Comparison of ENCODE assay signal across 8 mouse cellular contexts in the genomic region with DNA sequence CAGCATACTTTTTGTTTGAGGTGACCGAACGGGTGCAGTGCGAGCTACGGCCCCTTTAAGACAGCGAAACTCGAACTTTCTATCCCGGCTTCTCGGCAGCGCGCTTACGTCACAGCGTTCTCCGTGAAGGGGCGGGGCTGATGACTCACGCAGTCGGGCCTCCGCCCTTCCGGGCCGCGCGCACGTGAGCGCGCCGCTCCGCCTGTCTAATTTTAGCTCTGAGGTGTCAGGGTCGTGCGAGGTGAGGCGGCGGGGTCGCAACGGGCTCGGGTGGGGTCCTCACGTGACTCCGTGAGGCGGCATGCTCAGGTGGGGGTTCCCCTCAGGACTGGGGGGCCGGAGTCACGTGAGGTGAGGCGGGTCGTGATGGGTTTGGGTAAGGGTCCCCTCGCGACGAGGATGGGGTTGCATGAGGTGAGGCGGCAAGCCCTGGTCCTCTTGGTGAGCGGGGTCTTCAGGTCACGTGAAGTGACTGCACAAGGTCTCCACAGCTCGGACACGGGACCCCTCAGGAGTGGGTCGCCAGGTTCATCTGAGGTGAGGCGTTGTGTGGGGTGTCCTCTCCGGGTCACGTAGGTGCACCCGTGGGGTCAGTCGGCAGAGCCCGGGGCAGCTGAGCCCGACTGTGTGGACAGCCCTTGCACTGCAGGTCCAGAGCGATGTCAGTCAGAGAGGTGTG. TPM values are rescaled to one million over a fixed set of nuclear protein-coding genes. Genes with fewer than 3 reads are reported as not detected.
DNase-seq lines count a peak whose midpoint lies in the region; ATAC-seq and TF ChIP-seq lines count a peak whose summit lies in the region.

No protein-coding gene starts in this region.

- under 1% methylated on average over 57 of the region's 57 CpGs for WGBS in heart, embryonic 15.5 days
- under 1% methylated on average over 57 of the region's 57 CpGs for WGBS in liver, embryonic 14.5 days (ENCODE audit: insufficient replicate concordance)
- 1% methylated on average over 57 of the region's 57 CpGs for WGBS in neural tube, embryonic 11.5 days
- under 1% methylated on average over 57 of the region's 57 CpGs for WGBS in stomach, postnatal 0 days

- TF ChIP-seq EP300 in liver, embryonic 14.5 days (IDR thresholded peaks at IDR 0.05; ENCODE audit: low read depth), result no peak
- no peak for TF ChIP-seq EP300 in stomach, postnatal 0 days (optimal IDR thresholded peaks at IDR 0.05)

- TF ChIP-seq CTCF in liver, embryonic 14.5 days (IDR thresholded peaks at IDR 0.05; ENCODE audit: low read depth), result no peak
- TF ChIP-seq CTCF in stomach, postnatal 0 days (IDR thresholded peaks at IDR 0.05; ENCODE audit: low read depth), result peak; percentile 3; the same call in 1 of the 2 replicates

- H3K36me3 ChIP-seq in heart, embryonic 15.5 days, result no peaks in the 10 kb centered on the region
- no peaks in the 10 kb centered on the region for H3K36me3 ChIP-seq in liver, embryonic 14.5 days (replicated peaks; ENCODE audit: control insufficient read depth, insufficient read depth, low read depth)
- 0 out of 2 replicates have a peak, but pooled peaks cover 2% of the 10 kb centered on the region for H3K36me3 ChIP-seq in neural tube, embryonic 11.5 days (ENCODE audit: control insufficient read depth, insufficient read depth, low read length)
- H3K36me3 ChIP-seq in stomach, postnatal 0 days (ENCODE audit: control insufficient read depth, insufficient read depth, low read length), result no peaks in the 10 kb centered on the region

- ATAC-seq in heart, embryonic 15.5 days (replicated peaks; ENCODE audit: insufficient number of reproducible peaks, insufficient read depth, low FRiP score, low read depth), result peak; percentile 84
- ATAC-seq in liver, embryonic 14.5 days (ENCODE audit: insufficient read depth), result peak; percentile 88
- peak; percentile 80 for ATAC-seq in neural tube, embryonic 11.5 days (ENCODE audit: insufficient read depth, low FRiP score, low TSS enrichment)
- ATAC-seq in stomach, postnatal 0 days (ENCODE audit: low FRiP score, low TSS enrichment), result peak; percentile 88

- H3K4me1 ChIP-seq in brown adipose tissue, adult 24 weeks (ENCODE audit: control insufficient read depth, insufficient read depth, insufficient read length, low read length), result peaks cover 8% of the 10 kb centered on the region; the same call in 1 of the 2 replicates
- H3K4me1 ChIP-seq in heart, embryonic 15.5 days (replicated peaks), result peaks cover 16% of the 10 kb centered on the region
- H3K4me1 ChIP-seq in liver, embryonic 14.5 days (replicated peaks; ENCODE audit: control insufficient read depth in 2 of 2, insufficient read depth in 2 of 2, low read length in 1 of 2), result peaks cover 0 to 9% of the 10 kb centered on the region in 2 experiments; a peak in 3 of 4 replicates
- peaks cover 6% of the 10 kb centered on the region for H3K4me1 ChIP-seq in neural tube, embryonic 11.5 days (ENCODE audit: control insufficient read depth, insufficient read depth, low read length)
- 0 out of 2 replicates have a peak, but pooled peaks cover 3% of the 10 kb centered on the region for H3K4me1 ChIP-seq in stomach, postnatal 0 days (replicated peaks; ENCODE audit: control insufficient read depth, insufficient read depth)

- DNase-seq in CD4-positive, CD25-positive, alpha-beta regulatory T cell, adult 2 months (ENCODE audit: low read depth, low spot score), result peak; percentile 98
- peak; percentile 75 for DNase-seq in fibroblast of lung, adult 2 months (ENCODE audit: low read depth)
- DNase-seq in kidney, postnatal 25 days, result peak; percentile 95 to 96
- peak; percentile 79 to 85 (median 82) for DNase-seq in liver, embryonic 14.5 days (ENCODE audit: low read depth in 3 of 3, low spot score in 3 of 3)
- peak; percentile 94 for DNase-seq in neural tube, embryonic 11.5 days (ENCODE audit: low spot score)
- DNase-seq in stomach, postnatal 0 days (ENCODE audit: low spot score), result peak; percentile 94

- H3K27me3 ChIP-seq in heart, embryonic 15.5 days, result no peaks in the 10 kb centered on the region
- H3K27me3 ChIP-seq in liver, embryonic 14.5 days (ENCODE audit: control insufficient read depth, insufficient read depth, low read length), result no peaks in the 10 kb centered on the region
- H3K27me3 ChIP-seq in neural tube, embryonic 11.5 days (ENCODE audit: control insufficient read depth, insufficient read depth, low read length), result no peaks in the 10 kb centered on the region
- no peaks in the 10 kb centered on the region for H3K27me3 ChIP-seq in stomach, postnatal 0 days (ENCODE audit: control insufficient read depth, insufficient read depth, low read length)

- peak overlapping the region; percentile 97 for H3K27ac ChIP-seq in brown adipose tissue, adult 24 weeks (replicated peaks; ENCODE audit: low read depth, low read length)
- H3K27ac ChIP-seq in heart, embryonic 15.5 days, result peak overlapping the region; percentile 87
- H3K27ac ChIP-seq in liver, embryonic 14.5 days, result peak overlapping the region; percentile 52
- no peak overlapping the region for H3K27ac ChIP-seq in neural tube, embryonic 11.5 days (ENCODE audit: low read depth, low read length)
- peak overlapping the region; percentile 92 for H3K27ac ChIP-seq in stomach, postnatal 0 days (replicated peaks)

- no peaks in the 10 kb centered on the region for H3K9me3 ChIP-seq in heart, embryonic 15.5 days (replicated peaks)
- H3K9me3 ChIP-seq in liver, embryonic 14.5 days (ENCODE audit: control insufficient read depth, low read length), result no peaks in the 10 kb centered on the region
- H3K9me3 ChIP-seq in neural tube, embryonic 11.5 days (ENCODE audit: control insufficient read depth, low read length), result no peaks in the 10 kb centered on the region
- H3K9me3 ChIP-seq in stomach, postnatal 0 days (ENCODE audit: control insufficient read depth, low read length), result no peaks in the 10 kb centered on the region

- H3K4me2 ChIP-seq in heart, embryonic 15.5 days, result peak overlapping the region; percentile 94
- peak overlapping the region; percentile 94 for H3K4me2 ChIP-seq in liver, embryonic 14.5 days (ENCODE audit: low read depth)
- peak overlapping the region; percentile 100 for H3K4me2 ChIP-seq in neural tube, embryonic 11.5 days (ENCODE audit: low read depth)
- H3K4me2 ChIP-seq in stomach, postnatal 0 days (replicated peaks; ENCODE audit: low read depth), result peak overlapping the region; percentile 99

- H3K4me3 ChIP-seq in brown adipose tissue, adult 24 weeks (ENCODE audit: insufficient read depth, low read depth, low read length), result peak overlapping the region; percentile 79
- H3K4me3 ChIP-seq in heart, embryonic 15.5 days, result peak overlapping the region; percentile 76
- H3K4me3 ChIP-seq in liver, embryonic 14.5 days (ENCODE audit: insufficient read depth in 1 of 2, low read depth in 2 of 2, low read length in 2 of 2), result peak overlapping the region; percentile 60 to 73
- peak overlapping the region; percentile 74 for H3K4me3 ChIP-seq in neural tube, embryonic 11.5 days (ENCODE audit: low read depth, low read length)
- peak overlapping the region; percentile 80 for H3K4me3 ChIP-seq in stomach, postnatal 0 days (ENCODE audit: low read depth, low read length)

- H3K9ac ChIP-seq in heart, embryonic 15.5 days, result peak overlapping the region; percentile 73
- peak overlapping the region; percentile 70 for H3K9ac ChIP-seq in liver, embryonic 14.5 days (replicated peaks)
- H3K9ac ChIP-seq in neural tube, embryonic 11.5 days (ENCODE audit: low read length), result peak overlapping the region; percentile 75
- H3K9ac ChIP-seq in stomach, postnatal 0 days (ENCODE audit: low read length), result peak overlapping the region; percentile 84

RNA-seq across cellular contexts. Expression of a gene that starts 6.6 kb away (rescaled TPM):
- polyA plus RNA-seq in brown adipose tissue, adult 24 weeks (2012; ENCODE audit: insufficient read depth, insufficient read length, missing spikeins), result 8.8 and 22.2 TPM in 2 replicates
- polyA plus RNA-seq in heart, embryonic 15.5 days (2015; fragmentation: Nextera tagmentation; extraction: Ambion mirVana), result 14.0 and 14.3 TPM in 2 replicates
- 0.53 and 0.76 TPM in 2 replicates for polyA plus RNA-seq in liver, embryonic 14.5 days (2012; rRNA removed)
- polyA plus RNA-seq in liver, embryonic 14.5 days (2014; fragmentation: Nextera tagmentation; extraction: Ambion mirVana), result 0.94 and 1.3 TPM in 2 replicates
- 2.3 and 3.2 TPM in 2 replicates for polyA plus RNA-seq in neural tube, embryonic 11.5 days (2014; fragmentation: Nextera tagmentation; extraction: Ambion mirVana)
- polyA plus RNA-seq in stomach, postnatal 0 days (2015; fragmentation: Nextera tagmentation; extraction: Ambion mirVana), result 6.5 and 11.1 TPM in 2 replicates

RNA-seq across cellular contexts. Expression of a gene that starts 59.8 kb away (rescaled TPM):
- not detected in 2 replicates for polyA plus RNA-seq in brown adipose tissue, adult 24 weeks (2012; ENCODE audit: insufficient read depth, insufficient read length, missing spikeins)
- polyA plus RNA-seq in heart, embryonic 15.5 days (2015; fragmentation: Nextera tagmentation; extraction: Ambion mirVana), result not detected in 2 replicates
- polyA plus RNA-seq in liver, embryonic 14.5 days (2012; rRNA removed), result not detected in 2 replicates
- not detected in 2 replicates for polyA plus RNA-seq in liver, embryonic 14.5 days (2014; fragmentation: Nextera tagmentation; extraction: Ambion mirVana)
- not detected in 2 replicates for polyA plus RNA-seq in neural tube, embryonic 11.5 days (2014; fragmentation: Nextera tagmentation; extraction: Ambion mirVana)
- 0.04 TPM in 1 of 2 replicates, not detected in the other for polyA plus RNA-seq in stomach, postnatal 0 days (2015; fragmentation: Nextera tagmentation; extraction: Ambion mirVana)
